Mouse (Mus musculus): Measurements from ENCODE around the gene Ankrd63. TPM values are rescaled to one million over a fixed set of nuclear protein-coding genes. Genes with fewer than 3 reads are reported as not detected.

Gene Ankrd63
- polyA plus RNA-seq, 1 experiment from 2014 or later = 0.06 TPM

GRCm38 (mm10) chr2:118687791-118688190 lies 16.0 kb downstream of the Ankrd63 start:
- Histone ChIP-seq H3K4me1 (ENCODE audit: control insufficient read depth, insufficient read depth, low read length) (no peaks in the 10 kb centered on the region), H3K27me3 (ENCODE audit: control insufficient read depth, insufficient read depth, low read length) (no peaks in the 10 kb centered on the region), H3K27ac (ENCODE audit: low read length) (no peak overlapping the region), H3K4me3 (replicated peaks; ENCODE audit: low read length) (no peak overlapping the region), H3K9ac (ENCODE audit: low read length) (no peak overlapping the region), H3K9me3 (replicated peaks; ENCODE audit: control insufficient read depth, low read length) (no peaks in the 10 kb centered on the region), H3K36me3 (ENCODE audit: control insufficient read depth, insufficient read depth, low read length) (no peaks in the 10 kb centered on the region), H3K4me2 (ENCODE audit: low read depth, low read length) (no peak overlapping the region)
- 85% methylated on average over 3 of the region's 3 CpGs for WGBS
- ATAC-seq (ENCODE audit: insufficient read depth, low FRiP score) = no peak

- WGBS = 67% methylated on average over 8 of the region's 8 CpGs
- Histone ChIP-seq H3K4me1 (ENCODE audit: control insufficient read depth, insufficient read depth, low read length) (no peaks in the 10 kb centered on the region), H3K27ac (ENCODE audit: low read length) (no peak overlapping the region), H3K9me3 (replicated peaks; ENCODE audit: control insufficient read depth, low read length) (no peaks in the 10 kb centered on the region), H3K9ac (ENCODE audit: low read length) (no peak overlapping the region), H3K27me3 (ENCODE audit: control insufficient read depth, insufficient read depth, low read length) (no peaks in the 10 kb centered on the region), H3K36me3 (ENCODE audit: control insufficient read depth, insufficient read depth, low read length) (no peaks in the 10 kb centered on the region), H3K4me3 (replicated peaks; ENCODE audit: low read length) (no peak overlapping the region), H3K4me2 (ENCODE audit: low read depth, low read length) (no peak overlapping the region)
- no peak for ATAC-seq (ENCODE audit: insufficient read depth, low FRiP score)
Observed at GRCm38 (mm10) chr2:118686693-118687092, 17.1 kb downstream of the Ankrd63 start.

- no peak overlapping the region for H3K4me2 ChIP-seq (ENCODE audit: low read depth, low read length)
- no peak overlapping the region for H3K4me3 ChIP-seq (replicated peaks; ENCODE audit: low read length)
- 78% methylated on average over 4 of the region's 4 CpGs for WGBS
- H3K9ac ChIP-seq (ENCODE audit: low read length) = no peak overlapping the region
- no peaks in the 10 kb centered on the region for H3K36me3 ChIP-seq (ENCODE audit: control insufficient read depth, insufficient read depth, low read length)
- H3K27me3 ChIP-seq (ENCODE audit: control insufficient read depth, insufficient read depth, low read length) = no peaks in the 10 kb centered on the region
- ATAC-seq (ENCODE audit: insufficient read depth, low FRiP score) = no peak
- H3K9me3 ChIP-seq (replicated peaks; ENCODE audit: control insufficient read depth, low read length) = no peaks in the 10 kb centered on the region
- H3K4me1 ChIP-seq (ENCODE audit: control insufficient read depth, insufficient read depth, low read length) = no peaks in the 10 kb centered on the region
- no peak overlapping the region for H3K27ac ChIP-seq (ENCODE audit: low read length)
Observed at GRCm38 (mm10) chr2:118685088-118685487, 18.7 kb downstream of the Ankrd63 start.

- 51% methylated on average over 8 of the region's 8 CpGs for WGBS
- Histone ChIP-seq H3K27me3 (ENCODE audit: control insufficient read depth, insufficient read depth, low read length) (peaks cover 9% of the 10 kb centered on the region), H3K9ac (ENCODE audit: low read length) (no peak overlapping the region), H3K4me2 (ENCODE audit: low read depth, low read length) (no peak overlapping the region), H3K9me3 (replicated peaks; ENCODE audit: control insufficient read depth, low read length) (no peaks in the 10 kb centered on the region), H3K4me1 (ENCODE audit: control insufficient read depth, insufficient read depth, low read length) (no peaks in the 10 kb centered on the region; the same call in 1 of the 2 replicates), H3K27ac (ENCODE audit: low read length) (no peak overlapping the region), H3K4me3 (replicated peaks; ENCODE audit: low read length) (no peak overlapping the region), H3K36me3 (ENCODE audit: control insufficient read depth, insufficient read depth, low read length) (no peaks in the 10 kb centered on the region)
- ATAC-seq (ENCODE audit: insufficient read depth, low FRiP score) = no peak
Observed at GRCm38 (mm10) chr2:118682544-118683260, 21.1 kb downstream of the Ankrd63 start.

DNA sequence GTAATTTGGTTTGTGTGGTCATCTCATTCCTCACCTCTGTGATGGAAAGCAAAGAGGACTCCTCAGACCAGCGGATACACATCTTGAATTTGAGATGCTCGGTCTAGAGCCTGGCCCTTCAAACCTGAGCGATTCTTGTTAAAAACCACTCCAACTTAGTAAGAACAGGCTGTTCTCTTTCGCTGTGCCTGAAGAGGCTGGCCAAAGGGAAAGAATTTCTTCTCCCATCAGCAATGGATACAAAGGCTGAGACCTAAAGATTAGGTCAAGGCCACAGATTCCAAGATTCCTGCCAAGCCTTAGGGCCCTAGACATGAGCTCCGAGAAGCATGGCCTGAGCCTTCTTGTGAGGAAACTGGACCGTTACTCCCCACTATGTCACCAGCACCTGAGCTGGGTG lies 22.8 kb downstream of the Ankrd63 start:
- WGBS = 85% methylated on average over 6 of the region's 6 CpGs
- H3K9ac ChIP-seq (ENCODE audit: low read length) = no peak overlapping the region
- no peaks in the 10 kb centered on the region for H3K36me3 ChIP-seq (ENCODE audit: control insufficient read depth, insufficient read depth, low read length)
- H3K4me3 ChIP-seq (replicated peaks; ENCODE audit: low read length) = no peak overlapping the region
- ATAC-seq (ENCODE audit: insufficient read depth, low FRiP score) = no peak
- no peak overlapping the region for H3K27ac ChIP-seq (ENCODE audit: low read length)
- H3K4me2 ChIP-seq (ENCODE audit: low read depth, low read length) = no peak overlapping the region
- peaks cover 8% of the 10 kb centered on the region for H3K4me1 ChIP-seq (ENCODE audit: control insufficient read depth, insufficient read depth, low read length)
- no peaks in the 10 kb centered on the region for H3K9me3 ChIP-seq (replicated peaks; ENCODE audit: control insufficient read depth, low read length)
- H3K27me3 ChIP-seq (ENCODE audit: control insufficient read depth, insufficient read depth, low read length) = peaks cover 20% of the 10 kb centered on the region

- H3K9ac ChIP-seq (ENCODE audit: low read length) = no peak overlapping the region
- H3K9me3 ChIP-seq (replicated peaks; ENCODE audit: control insufficient read depth, low read length) = no peaks in the 10 kb centered on the region
- ATAC-seq (ENCODE audit: insufficient read depth, low FRiP score) = no peak
- H3K4me1 ChIP-seq (ENCODE audit: control insufficient read depth, insufficient read depth, low read length) = peaks cover 8% of the 10 kb centered on the region
- no peaks in the 10 kb centered on the region for H3K36me3 ChIP-seq (ENCODE audit: control insufficient read depth, insufficient read depth, low read length)
- H3K4me3 ChIP-seq (replicated peaks; ENCODE audit: low read length) = no peak overlapping the region
- H3K27me3 ChIP-seq (ENCODE audit: control insufficient read depth, insufficient read depth, low read length) = peaks cover 31% of the 10 kb centered on the region
- WGBS = 77% methylated on average over 3 of the region's 3 CpGs
- H3K27ac ChIP-seq (ENCODE audit: low read length) = no peak overlapping the region
- no peak overlapping the region for H3K4me2 ChIP-seq (ENCODE audit: low read depth, low read length)
Observed at GRCm38 (mm10) chr2:118679577-118679976, 24.2 kb downstream of the Ankrd63 start.

DNA sequence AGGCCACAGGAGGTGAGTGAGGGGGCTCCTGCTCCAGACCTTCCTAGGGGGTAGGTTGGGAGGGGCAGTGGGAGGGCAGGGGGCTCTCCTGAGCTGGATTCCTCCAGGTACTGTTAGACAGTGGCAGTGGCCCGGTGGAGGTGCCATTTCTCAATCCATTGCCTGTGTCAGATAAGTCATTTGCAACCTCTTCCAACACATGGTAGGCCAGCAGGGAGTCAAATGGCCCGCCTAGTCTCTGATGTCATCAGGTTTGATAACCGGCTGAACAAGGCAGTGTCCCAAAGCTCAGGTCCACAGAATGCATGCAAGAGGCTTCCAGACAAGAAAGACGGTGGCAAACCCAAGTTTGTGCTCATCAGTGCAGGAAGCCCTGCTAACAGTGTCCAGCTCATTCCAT lies 25.9 kb downstream of the Ankrd63 start:
- H3K27ac ChIP-seq (ENCODE audit: low read length) = peak overlapping the region; percentile 52
- H3K9me3 ChIP-seq (replicated peaks; ENCODE audit: control insufficient read depth, low read length) = no peaks in the 10 kb centered on the region
- peaks cover 31% of the 10 kb centered on the region for H3K27me3 ChIP-seq (ENCODE audit: control insufficient read depth, insufficient read depth, low read length)

GRCm38 (mm10) chr2:118676839-118677741 lies 26.7 kb downstream of the Ankrd63 start:
- Histone ChIP-seq H3K9me3 (replicated peaks; ENCODE audit: control insufficient read depth, low read length) (no peaks in the 10 kb centered on the region), H3K27me3 (ENCODE audit: control insufficient read depth, insufficient read depth, low read length) (peaks cover 35% of the 10 kb centered on the region), H3K9ac (ENCODE audit: low read length) (peak overlapping the region; percentile 78), H3K4me3 (replicated peaks; ENCODE audit: low read length) (peak overlapping the region; percentile 60), H3K4me2 (ENCODE audit: low read depth, low read length) (peak overlapping the region; percentile 95), H3K36me3 (ENCODE audit: control insufficient read depth, insufficient read depth, low read length) (no peaks in the 10 kb centered on the region), H3K27ac (ENCODE audit: low read length) (peak overlapping the region; percentile 52), H3K4me1 (ENCODE audit: control insufficient read depth, insufficient read depth, low read length) (peaks cover 8% of the 10 kb centered on the region)
- under 1% methylated on average over 89 of the region's 89 CpGs for WGBS
- peak; percentile 74 for ATAC-seq (ENCODE audit: insufficient read depth, low FRiP score)

More for the DNA sequence above, 25.9 kb downstream of the Ankrd63 start:
- peak overlapping the region; percentile 60 for H3K4me3 ChIP-seq (replicated peaks; ENCODE audit: low read length)
- peak overlapping the region; percentile 95 for H3K4me2 ChIP-seq (ENCODE audit: low read depth, low read length)
- H3K9ac ChIP-seq (ENCODE audit: low read length) = peak overlapping the region; percentile 78; the same call in 1 of the 2 replicates
- ATAC-seq (ENCODE audit: insufficient read depth, low FRiP score) = peak; percentile 21; the same call in 1 of the 2 replicates
- peaks cover 8% of the 10 kb centered on the region for H3K4me1 ChIP-seq (ENCODE audit: control insufficient read depth, insufficient read depth, low read length)
- H3K36me3 ChIP-seq (ENCODE audit: control insufficient read depth, insufficient read depth, low read length) = no peaks in the 10 kb centered on the region
- WGBS = 22% methylated on average over 4 of the region's 4 CpGs

GRCm38 (mm10) chr2:118674500-118674899 lies 29.3 kb downstream of the Ankrd63 start:
- no peak for ATAC-seq (ENCODE audit: insufficient read depth, low FRiP score)
- Histone ChIP-seq H3K4me2 (ENCODE audit: low read depth, low read length) (no peak overlapping the region), H3K4me3 (replicated peaks; ENCODE audit: low read length) (no peak overlapping the region), H3K9ac (ENCODE audit: low read length) (no peak overlapping the region), H3K4me1 (ENCODE audit: control insufficient read depth, insufficient read depth, low read length) (peaks cover 8% of the 10 kb centered on the region), H3K27me3 (ENCODE audit: control insufficient read depth, insufficient read depth, low read length) (peaks cover 34% of the 10 kb centered on the region), H3K9me3 (replicated peaks; ENCODE audit: control insufficient read depth, low read length) (no peaks in the 10 kb centered on the region), H3K27ac (ENCODE audit: low read length) (no peak overlapping the region), H3K36me3 (ENCODE audit: control insufficient read depth, insufficient read depth, low read length) (no peaks in the 10 kb centered on the region)
- WGBS = 20% methylated on average over 7 of the region's 7 CpGs

Data from stomach, embryonic 16.5 days (tissue).